Mouse (Mus musculus): Measurements from ENCODE around the gene Mfsd2b. TPM values are rescaled to one million over a fixed set of nuclear protein-coding genes. Genes with fewer than 3 reads are reported as not detected.

The Mfsd2b gene
- polyA plus RNA-seq, 1 experiment, result 2.3 TPM

DNA sequence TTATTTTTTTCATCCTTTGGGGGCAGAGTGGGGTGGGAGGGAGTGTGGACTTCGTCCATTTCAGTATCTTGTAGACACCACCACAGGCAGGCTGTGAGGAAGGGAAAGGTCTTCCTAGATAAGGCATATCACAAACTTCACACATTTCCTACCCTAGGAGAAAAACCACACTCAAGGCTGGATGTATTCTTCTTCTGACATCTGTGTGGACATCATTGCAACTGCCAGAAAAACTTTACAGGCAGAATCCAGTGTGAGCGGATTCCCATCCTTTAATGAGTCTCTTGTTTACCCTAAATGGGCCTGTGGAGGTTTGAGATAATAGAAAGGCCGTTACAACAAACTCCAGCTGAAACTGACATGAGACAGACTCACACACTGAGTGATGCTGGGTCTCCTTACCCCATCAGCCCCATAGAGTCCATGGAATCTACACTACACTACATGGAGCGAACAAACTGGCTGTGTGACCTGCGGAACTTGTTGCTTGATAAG, 1.1 kb downstream of the Mfsd2b start:
- Histone ChIP-seq H3K36me3 (ENCODE audit: control insufficient read depth, insufficient read depth, low read length) (no peaks in the 10 kb centered on the region), H3K4me1 (ENCODE audit: control insufficient read depth, insufficient read depth, low read length) (0 out of 2 replicates have a peak, but pooled peaks cover 3% of the 10 kb centered on the region), H3K4me3 (ENCODE audit: insufficient read depth, low read depth, low read length) (no peak overlapping the region), H3K27me3 (replicated peaks; ENCODE audit: control insufficient read depth, insufficient read depth, low read length) (no peaks in the 10 kb centered on the region), H3K27ac (ENCODE audit: insufficient read depth, low read depth, low read length) (no peak overlapping the region)
- DNase-seq, result no peak
- TF ChIP-seq POLR2A (IDR thresholded peaks at IDR 0.05; ENCODE audit: low read depth, low read length) (no peak), CTCF (conservative IDR thresholded peaks at IDR 0.05; ENCODE audit: insufficient read depth, insufficient read length, low read depth, low read length) (no peak)
- 89% methylated on average over 5 of the region's 5 CpGs for WGBS

DNA sequence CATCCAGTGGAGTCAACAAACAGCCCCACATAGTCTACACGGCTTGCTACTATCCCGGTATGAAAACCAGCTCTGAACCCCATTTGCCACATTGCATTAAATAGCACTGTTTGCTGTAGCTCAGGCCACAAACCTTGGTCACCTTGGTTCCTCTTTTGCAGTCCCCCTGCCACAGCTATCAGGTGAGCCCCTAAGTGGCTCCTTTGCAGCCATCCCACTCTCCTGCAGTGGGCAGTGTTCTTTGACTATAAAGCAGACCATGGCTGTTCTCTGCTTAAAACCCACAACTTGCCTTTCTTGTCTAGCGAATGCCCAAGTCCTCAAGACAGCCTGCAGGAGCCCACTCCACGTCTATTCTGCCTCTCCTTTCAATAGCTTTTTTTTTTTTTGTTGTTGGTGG, 1.9 kb downstream of the Mfsd2b start:
- 0 out of 2 replicates have a peak, but pooled peaks cover 3% of the 10 kb centered on the region for H3K4me1 ChIP-seq (ENCODE audit: control insufficient read depth, insufficient read depth, low read length)
- H3K27ac ChIP-seq (ENCODE audit: insufficient read depth, low read depth, low read length), result no peak overlapping the region
- WGBS, result 64% methylated on average over 4 of the region's 4 CpGs
- no peak for DNase-seq
- H3K4me3 ChIP-seq (ENCODE audit: insufficient read depth, low read depth, low read length), result no peak overlapping the region
- H3K36me3 ChIP-seq (ENCODE audit: control insufficient read depth, insufficient read depth, low read length), result no peaks in the 10 kb centered on the region
- TF ChIP-seq POLR2A (IDR thresholded peaks at IDR 0.05; ENCODE audit: low read depth, low read length) (no peak), CTCF (conservative IDR thresholded peaks at IDR 0.05; ENCODE audit: insufficient read depth, insufficient read length, low read depth, low read length) (no peak)
- H3K27me3 ChIP-seq (replicated peaks; ENCODE audit: control insufficient read depth, insufficient read depth, low read length), result no peaks in the 10 kb centered on the region

DNA sequence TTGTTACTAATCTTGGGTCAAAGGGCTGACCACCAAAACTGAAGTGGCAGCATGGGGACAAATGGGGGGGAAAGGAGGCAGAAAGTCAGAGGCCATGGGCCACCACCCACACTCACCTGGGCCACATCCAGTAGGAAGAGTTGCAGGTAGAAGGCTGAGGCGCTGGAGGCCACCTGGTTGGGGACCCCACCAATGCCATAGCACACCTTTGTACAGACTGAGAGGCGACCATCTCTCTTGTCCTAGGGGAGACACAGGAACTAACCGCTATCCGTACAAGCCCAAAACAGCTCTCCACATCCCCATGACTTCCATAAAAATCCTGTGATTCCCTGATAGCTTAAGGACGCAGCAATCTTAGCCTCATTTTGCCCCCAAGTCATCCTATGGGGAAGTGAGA, 2.9 kb downstream of the Mfsd2b start:
- WGBS, result 93% methylated on average over 5 of the region's 5 CpGs
- no peaks in the 10 kb centered on the region for H3K27me3 ChIP-seq (replicated peaks; ENCODE audit: control insufficient read depth, insufficient read depth, low read length)
- DNase-seq, result no peak

DNA sequence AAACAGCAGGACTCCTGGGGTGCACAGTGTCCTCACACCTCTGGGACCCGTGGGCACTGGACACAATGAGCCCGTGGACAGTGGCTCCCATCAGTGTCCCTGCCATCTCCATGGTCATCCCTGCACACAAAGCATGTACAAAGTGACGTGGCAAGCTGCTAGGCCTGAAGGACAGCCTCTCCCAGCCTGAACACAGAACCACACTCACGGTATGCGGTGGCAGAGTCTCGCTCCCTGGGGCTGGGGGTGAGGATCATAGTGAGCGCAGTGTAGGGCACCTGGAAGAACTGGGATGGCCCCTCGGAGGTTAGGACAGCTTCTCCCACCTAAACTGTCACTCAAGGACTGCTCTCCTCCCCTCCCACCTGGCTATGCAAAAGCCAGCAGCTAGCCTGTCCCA, 5.2 kb downstream of the Mfsd2b start:
- 88% methylated on average over 8 of the region's 8 CpGs for WGBS
- DNase-seq, result no peak
- TF ChIP-seq POLR2A (IDR thresholded peaks at IDR 0.05; ENCODE audit: low read depth, low read length) (no peak), CTCF (conservative IDR thresholded peaks at IDR 0.05; ENCODE audit: insufficient read depth, insufficient read length, low read depth, low read length) (no peak)
- 0 out of 2 replicates have a peak, but pooled peaks cover under 1% of the 10 kb centered on the region for H3K4me1 ChIP-seq (ENCODE audit: control insufficient read depth, insufficient read depth, low read length)
- H3K27ac ChIP-seq (ENCODE audit: insufficient read depth, low read depth, low read length), result no peak overlapping the region
- no peaks in the 10 kb centered on the region for H3K27me3 ChIP-seq (replicated peaks; ENCODE audit: control insufficient read depth, insufficient read depth, low read length)
- no peak overlapping the region for H3K4me3 ChIP-seq (ENCODE audit: insufficient read depth, low read depth, low read length)
- H3K36me3 ChIP-seq (ENCODE audit: control insufficient read depth, insufficient read depth, low read length), result no peaks in the 10 kb centered on the region

More for the DNA sequence above, 2.9 kb downstream of the Mfsd2b start:
- Histone ChIP-seq H3K4me1 (ENCODE audit: control insufficient read depth, insufficient read depth, low read length) (0 out of 2 replicates have a peak, but pooled peaks cover 3% of the 10 kb centered on the region), H3K4me3 (ENCODE audit: insufficient read depth, low read depth, low read length) (no peak overlapping the region), H3K36me3 (ENCODE audit: control insufficient read depth, insufficient read depth, low read length) (no peaks in the 10 kb centered on the region), H3K27ac (ENCODE audit: insufficient read depth, low read depth, low read length) (no peak overlapping the region)
- TF ChIP-seq CTCF (conservative IDR thresholded peaks at IDR 0.05; ENCODE audit: insufficient read depth, insufficient read length, low read depth, low read length) (no peak), POLR2A (IDR thresholded peaks at IDR 0.05; ENCODE audit: low read depth, low read length) (no peak)

- no peaks in the 10 kb centered on the region for H3K27me3 ChIP-seq (replicated peaks; ENCODE audit: control insufficient read depth, insufficient read depth, low read length)
- H3K4me1 ChIP-seq (ENCODE audit: control insufficient read depth, insufficient read depth, low read length), result 0 out of 2 replicates have a peak, but pooled peaks cover 2% of the 10 kb centered on the region
- 73% methylated on average over 4 of the region's 4 CpGs for WGBS
- TF ChIP-seq POLR2A (IDR thresholded peaks at IDR 0.05; ENCODE audit: low read depth, low read length), result no peak
- TF ChIP-seq CTCF (conservative IDR thresholded peaks at IDR 0.05; ENCODE audit: insufficient read depth, insufficient read length, low read depth, low read length), result no peak
- no peak overlapping the region for H3K27ac ChIP-seq (ENCODE audit: insufficient read depth, low read depth, low read length)
- H3K4me3 ChIP-seq (ENCODE audit: insufficient read depth, low read depth, low read length), result no peak overlapping the region
- no peak for DNase-seq
- no peaks in the 10 kb centered on the region for H3K36me3 ChIP-seq (ENCODE audit: control insufficient read depth, insufficient read depth, low read length)
Measured at GRCm38 (mm10) chr12:4864338-4864690, 9.8 kb downstream of the Mfsd2b start.

- WGBS, result 35% methylated on average over 4 of the region's 4 CpGs
- Histone ChIP-seq H3K4me1 (ENCODE audit: control insufficient read depth, insufficient read depth, low read length) (0 out of 2 replicates have a peak, but pooled peaks cover 2% of the 10 kb centered on the region), H3K4me3 (ENCODE audit: insufficient read depth, low read depth, low read length) (no peak overlapping the region), H3K27me3 (replicated peaks; ENCODE audit: control insufficient read depth, insufficient read depth, low read length) (no peaks in the 10 kb centered on the region), H3K27ac (ENCODE audit: insufficient read depth, low read depth, low read length) (no peak overlapping the region), H3K36me3 (ENCODE audit: control insufficient read depth, insufficient read depth, low read length) (no peaks in the 10 kb centered on the region)
- peak; percentile 93 for DNase-seq
- TF ChIP-seq POLR2A (IDR thresholded peaks at IDR 0.05; ENCODE audit: low read depth, low read length), result no peak
- TF ChIP-seq CTCF (conservative IDR thresholded peaks at IDR 0.05; ENCODE audit: insufficient read depth, insufficient read length, low read depth, low read length), result no peak
Measured at GRCm38 (mm10) chr12:4863654-4864337, 10.4 kb downstream of the Mfsd2b start.

DNA sequence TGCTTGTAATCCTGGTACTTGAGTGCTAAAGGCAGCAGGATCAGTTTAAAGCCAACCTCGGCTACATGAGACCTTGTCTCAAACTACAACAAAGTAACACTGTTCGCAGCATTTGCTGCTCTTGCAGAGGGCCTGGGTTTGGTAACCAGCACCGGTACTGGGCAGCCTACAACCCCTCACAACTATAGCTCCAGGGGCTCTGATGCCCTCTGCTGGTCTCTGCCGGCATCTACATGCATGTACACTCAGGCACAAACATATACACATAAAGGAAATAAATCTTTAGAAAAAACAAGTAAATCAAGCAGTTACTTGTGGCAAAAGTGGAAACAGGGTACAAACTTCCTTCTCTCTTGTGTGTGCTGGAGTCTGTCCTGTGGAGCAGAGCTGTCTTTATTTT, 11.5 kb downstream of the Mfsd2b start:
- Histone ChIP-seq H3K27me3 (replicated peaks; ENCODE audit: control insufficient read depth, insufficient read depth, low read length) (no peaks in the 10 kb centered on the region), H3K36me3 (ENCODE audit: control insufficient read depth, insufficient read depth, low read length) (no peaks in the 10 kb centered on the region), H3K4me1 (ENCODE audit: control insufficient read depth, insufficient read depth, low read length) (0 out of 2 replicates have a peak, but pooled peaks cover 2% of the 10 kb centered on the region), H3K27ac (ENCODE audit: insufficient read depth, low read depth, low read length) (no peak overlapping the region), H3K4me3 (ENCODE audit: insufficient read depth, low read depth, low read length) (no peak overlapping the region)
- 90% methylated on average over 4 of the region's 4 CpGs for WGBS
- TF ChIP-seq POLR2A (IDR thresholded peaks at IDR 0.05; ENCODE audit: low read depth, low read length) (no peak), CTCF (conservative IDR thresholded peaks at IDR 0.05; ENCODE audit: insufficient read depth, insufficient read length, low read depth, low read length) (0 out of 2 replicates have a peak, but pooled peaks have one; percentile 28)
- no peak for DNase-seq

All from kidney, adult 2 months (tissue).